Mouse (Mus musculus): ENCODE data around the gene Tex12. TPM values are rescaled to one million over a fixed set of nuclear protein-coding genes. Genes with fewer than 3 reads are reported as not detected.

Gene Tex12
- not detected for total RNA-seq (2021)
- long read RNA-seq, experiment 1: 0 reads
- long read RNA-seq, experiment 2: 0 reads

- no peak for TF ChIP-seq CTCF (IDR thresholded peaks at IDR 0.05)
- no peak within 1 kb of the TSS for H3K4me3 ChIP-seq
- DNase-seq: no peak
- H3K27ac ChIP-seq: no peak within 1 kb of the TSS
- intact Hi-C loops (cut with DNase I): no loop called here
These were observed at the start of gene Tex12 for GRCm38 (mm10) chr9:50561145-50561917. Gene Tex12, minus strand, starts transcription at chr9:50561325.

GRCm38 (mm10) chr9:50604338-50604737, 43.2 kb upstream of the Tex12 start:
- no peak for DNase-seq
- peak overlapping the region; percentile 98 for H3K27ac ChIP-seq
- intact Hi-C loops (cut with DNase I): no loop called here
- no peak for TF ChIP-seq CTCF (IDR thresholded peaks at IDR 0.05)
- H3K4me3 ChIP-seq: peak overlapping the region; percentile 77

- intact Hi-C loops (cut with DNase I): no loop called here
- DNase-seq: no peak
- TF ChIP-seq CTCF (IDR thresholded peaks at IDR 0.05): peak; percentile 28; the same call in 1 of the 2 replicates
- peak overlapping the region; percentile 77 for H3K4me3 ChIP-seq
- H3K27ac ChIP-seq: peak overlapping the region; percentile 98
These were observed 42.8 kb upstream of the Tex12 start for GRCm38 (mm10) chr9:50603998-50604324.

- Histone ChIP-seq H3K27ac (peak within 1 kb of the TSS; percentile 98), H3K4me3 (peak within 1 kb of the TSS; percentile 77)
- TF ChIP-seq CTCF (IDR thresholded peaks at IDR 0.05): no peak
- intact Hi-C loops (cut with DNase I): no loop called here
- peak; percentile 95 for DNase-seq
These were observed 42.3 kb upstream of the Tex12 start, which contains the start of the genes Sdhd and Timm8b for GRCm38 (mm10) chr9:50603189-50603997. Gene Sdhd, minus strand, starts transcription at chr9:50603812. Gene Timm8b, plus strand, starts transcription at chr9:50603910.

GRCm38 (mm10) chr9:50602055-50602845, 41.1 kb upstream of the Tex12 start:
- Histone ChIP-seq H3K27ac (peak overlapping the region; percentile 98), H3K4me3 (peak overlapping the region; percentile 77)
- no peak for DNase-seq
- TF ChIP-seq CTCF (IDR thresholded peaks at IDR 0.05): no peak
- intact Hi-C loops (cut with DNase I): no loop called here

- peak overlapping the region; percentile 98 for H3K27ac ChIP-seq
- DNase-seq: no peak
- peak overlapping the region; percentile 77 for H3K4me3 ChIP-seq
- intact Hi-C loops (cut with DNase I): no loop called here
- TF ChIP-seq CTCF (IDR thresholded peaks at IDR 0.05): no peak
These were observed 40.4 kb upstream of the Tex12 start for GRCm38 (mm10) chr9:50601536-50601935.

- Histone ChIP-seq H3K4me3 (peak overlapping the region; percentile 11; the same call in 1 of the 2 replicates), H3K27ac (peak overlapping the region; percentile 83)
- DNase-seq: peak; percentile 81
- intact Hi-C loops (cut with DNase I): loop anchor here (10.0 kb wide), 1 partner anchor 152 kb away; no protein-coding TSS in a partner anchor
- no peak for TF ChIP-seq CTCF (IDR thresholded peaks at IDR 0.05)
These were observed 35.8 kb upstream of the Tex12 start for GRCm38 (mm10) chr9:50596973-50597372.

GRCm38 (mm10) chr9:50594794-50595417, 33.8 kb upstream of the Tex12 start:
- DNase-seq: no peak
- Histone ChIP-seq H3K27ac (no peak overlapping the region), H3K4me3 (no peak overlapping the region)
- TF ChIP-seq CTCF (IDR thresholded peaks at IDR 0.05): no peak
- intact Hi-C loops (cut with DNase I): loop anchor here (10.0 kb wide), 1 partner anchor 150 kb away; no protein-coding TSS in a partner anchor

- intact Hi-C loops (cut with DNase I): loop anchor here (10.0 kb wide), 1 partner anchor 149 kb away; no protein-coding TSS in a partner anchor
- no peak overlapping the region for H3K27ac ChIP-seq
- DNase-seq: no peak
- H3K4me3 ChIP-seq: no peak overlapping the region
- peak; percentile 47 for TF ChIP-seq CTCF (IDR thresholded peaks at IDR 0.05)
These were observed 32.4 kb upstream of the Tex12 start for GRCm38 (mm10) chr9:50593544-50593943.

GRCm38 (mm10) chr9:50592955-50593354, 31.8 kb upstream of the Tex12 start:
- no peak for DNase-seq
- intact Hi-C loops (cut with DNase I): loop anchor here (10.0 kb wide), 1 partner anchor 148 kb away; no protein-coding TSS in a partner anchor
- H3K27ac ChIP-seq: no peak overlapping the region
- no peak overlapping the region for H3K4me3 ChIP-seq
- no peak for TF ChIP-seq CTCF (IDR thresholded peaks at IDR 0.05)

- Histone ChIP-seq H3K27ac (no peak overlapping the region), H3K4me3 (no peak overlapping the region)
- intact Hi-C loops (cut with DNase I): loop anchor here (10.0 kb wide), 1 partner anchor 146 kb away; no protein-coding TSS in a partner anchor
- TF ChIP-seq CTCF (IDR thresholded peaks at IDR 0.05): no peak
- peak; percentile 42 for DNase-seq
These were observed 29.9 kb upstream of the Tex12 start for GRCm38 (mm10) chr9:50590856-50591518.

Data from gastrocnemius, adult 2 months (tissue).